Mouse (Mus musculus) adrenal gland, postnatal 25 days (tissue): ENCODE results near the gene Nmur1. TPM values are rescaled to one million over a fixed set of nuclear protein-coding genes. Genes with fewer than 3 reads are reported as not detected.

Experiments used
- DNase-seq: peaks from one replicate; pipeline ENCODE4 v3.0.0; 2021; ENCODE audit warnings: mixed read lengths
- total RNA-seq: library from RNA; stranded (reverse); gene quantifications from 2 replicates; pipeline ENCODE4 v1.2.3, GENCODE M21; 2021

Gene Nmur1
- total RNA-seq, 1 experiment from 2014 or later = not detected

- peak; percentile 46 for DNase-seq
Observed at GRCm38 (mm10) chr1:86440887-86441723, 15.1 kb upstream of the Nmur1 start.

GRCm38 (mm10) chr1:86440171-86440886, 14.3 kb upstream of the Nmur1 start:
- DNase-seq = peak; percentile 92

- DNase-seq = peak; percentile 51
Observed at GRCm38 (mm10) chr1:86439487-86440170, 13.6 kb upstream of the Nmur1 start.

GRCm38 (mm10) chr1:86438501-86438900, 12.5 kb upstream of the Nmur1 start:
- DNase-seq = no peak

- no peak for DNase-seq
Observed at GRCm38 (mm10) chr1:86438014-86438319, 11.9 kb upstream of the Nmur1 start.

- no peak for DNase-seq
Observed at GRCm38 (mm10) chr1:86437219-86438013, 11.4 kb upstream of the Nmur1 start.

- no peak for DNase-seq
Observed at GRCm38 (mm10) chr1:86435302-86435821, 9.3 kb upstream of the Nmur1 start.

- peak; percentile 100 for DNase-seq
Observed at GRCm38 (mm10) chr1:86434439-86435201, 8.6 kb upstream of the Nmur1 start.

- peak; percentile 56 for DNase-seq
Observed at GRCm38 (mm10) chr1:86434001-86434400, 8.0 kb upstream of the Nmur1 start.

GRCm38 (mm10) chr1:86433359-86433758, 7.3 kb upstream of the Nmur1 start:
- no peak for DNase-seq

- DNase-seq = no peak
Observed at GRCm38 (mm10) chr1:86432778-86433177, 6.8 kb upstream of the Nmur1 start.

GRCm38 (mm10) chr1:86430056-86430455, 4.0 kb upstream of the Nmur1 start:
- peak; percentile 64 for DNase-seq

GRCm38 (mm10) chr1:86424835-86425547, 1.0 kb downstream of the Nmur1 start:
- DNase-seq = no peak

- DNase-seq = no peak
Observed at GRCm38 (mm10) chr1:86424336-86424735, 1.7 kb downstream of the Nmur1 start.

GRCm38 (mm10) chr1:86423879-86424278, 2.1 kb downstream of the Nmur1 start:
- DNase-seq = no peak

- peak; percentile 61 for DNase-seq
Observed at GRCm38 (mm10) chr1:86421007-86421406, 5.0 kb downstream of the Nmur1 start.

- no peak for DNase-seq
Observed at GRCm38 (mm10) chr1:86416321-86416720, 9.7 kb downstream of the Nmur1 start.

GRCm38 (mm10) chr1:86415612-86416184, 10.3 kb downstream of the Nmur1 start:
- peak; percentile 32 for DNase-seq

- DNase-seq = no peak
Observed at GRCm38 (mm10) chr1:86415144-86415543, 10.9 kb downstream of the Nmur1 start.

GRCm38 (mm10) chr1:86414715-86415114, 11.3 kb downstream of the Nmur1 start:
- DNase-seq = no peak
